In genomic region chr6:30028358-30028757, GRCm38 (mm10) we compare ENCODE assay signal across 16 mouse cellular contexts. TPM values are rescaled to one million over a fixed set of nuclear protein-coding genes. Genes with fewer than 3 reads are reported as not detected.
DNase-seq lines count a peak whose midpoint lies in the region.
"Had no signal": no experiment of that assay in that cellular context is flagged by ENCODE, and none has a peak within 500 bp of the region (broad histone marks: within the 10 kb centered on the region; RNA-seq: fewer than 3 reads in every experiment).

No protein-coding gene starts in this region.

- DNase-seq in right cerebral cortex, adult 18-20 months = peak; percentile 37
- no peak for DNase-seq in right cerebral cortex, postnatal 10 days (ENCODE audit: low spot score in 2 of 2)
- peak; percentile 36 for DNase-seq in 416B (ENCODE audit: low read depth)
- peak; percentile 98 for DNase-seq in ES-CJ7 (ENCODE audit: low read depth, low spot score)
- DNase-seq in brain, adult 2 months (ENCODE audit: low read depth, low spot score) = peak; percentile 66
- DNase-seq in gastrocnemius, postnatal 36 days = no peak
- no peak for DNase-seq in urinary bladder, adult 2 months (ENCODE audit: low spot score)
- DNase-seq: adrenal gland, postnatal 14 days; B cell, adult 2 months; cerebellum, adult 18-20 months; cerebellum, adult 9-11 months; cerebellum, postnatal 36 days; forebrain, postnatal 0 days; heart, adult 18-20 months; heart, postnatal 10 days; heart, postnatal 4 days had no signal

- intact Hi-C loops in gastrocnemius, postnatal 36 days (cut with DNase I) = no loop called here

RNA-seq across cellular contexts. Expression of gene Nrf1, which starts 19.4 kb away (rescaled TPM):
- total RNA-seq in gastrocnemius, postnatal 36 days (2021) = 10 to 100 TPM in 1 of 2 experiments, 1 to 10 TPM in 1; 9.6 to 11.0 TPM
- 18.2 and 21.8 TPM in 2 replicates for polyA plus RNA-seq in urinary bladder, adult 2 months (2012; rRNA removed)

Comparison
In these comparisons a context has a peak if more than half of its experiments do, and no peak if none do; other contexts are left out.
1. DNase-seq: peak in right cerebral cortex, adult 18-20 months (single experiment), 416B (single experiment), ES-CJ7 (single experiment) and brain, adult 2 months (single experiment); none in right cerebral cortex, postnatal 10 days (0 of 2), gastrocnemius, postnatal 36 days (0 of 2) and urinary bladder, adult 2 months (single experiment).